Mouse (Mus musculus) neural tube, embryonic 11.5 days (tissue): ENCODE results near the gene 2410015M20Rik. TPM values are rescaled to one million over a fixed set of nuclear protein-coding genes. Genes with fewer than 3 reads are reported as not detected.

Experiments
- ATAC-seq: fragments of 200-750 bp; cut with Nextera tagmentation; 2 replicates; pipeline ENCODE4 v1.8.0; 2017; ENCODE audit warnings: moderate number of reproducible peaks, mild to moderate bottlenecking, moderate TSS enrichment, moderate library complexity; ENCODE audit not compliant: insufficient read depth, low FRiP score, low TSS enrichment
- DNase-seq: peaks from one replicate; pipeline ENCODE4 v3.0.0-alpha.2; 2015; ENCODE audit warnings: low spot score
- H3K27ac ChIP-seq: fragments of 300-500 bp; sonication (generic); 2 replicates; pipeline ENCODE4 v1.5.1; 2014; ENCODE audit warnings: low read depth, mild to moderate bottlenecking, low read length
- H3K27me3 ChIP-seq: fragments of 300-500 bp; sonication (generic); 2 replicates; pipeline ENCODE4 v1.6.1; 2014; ENCODE audit warnings: mild to moderate bottlenecking, low read length, mixed read lengths; ENCODE audit not compliant: control insufficient read depth, insufficient read depth
- H3K36me3 ChIP-seq: fragments of 300-500 bp; sonication (generic); 2 replicates; pipeline ENCODE4 v1.6.1; 2014; ENCODE audit warnings: mild to moderate bottlenecking, low read length, moderate library complexity, mixed read lengths; ENCODE audit not compliant: control insufficient read depth, insufficient read depth
- H3K4me1 ChIP-seq: fragments of 300-500 bp; sonication (generic); 2 replicates; pipeline ENCODE4 v1.6.1; 2014; ENCODE audit warnings: low read length, mixed read lengths; ENCODE audit not compliant: control insufficient read depth, insufficient read depth
- H3K4me2 ChIP-seq: fragments of 300-500 bp; sonication (generic); 2 replicates; pipeline ENCODE4 v1.6.1; 2014; ENCODE audit warnings: low read depth, mild to moderate bottlenecking, moderate library complexity
- H3K4me3 ChIP-seq: fragments of 300-500 bp; sonication (generic); 2 replicates; pipeline ENCODE4 v1.5.1; 2014; ENCODE audit warnings: low read depth, low read length
- H3K9ac ChIP-seq: fragments of 300-500 bp; sonication (generic); 2 replicates; pipeline ENCODE4 v1.6.1; 2014; ENCODE audit warnings: mild to moderate bottlenecking, low read length
- H3K9me3 ChIP-seq: fragments of 300-500 bp; sonication (generic); 2 replicates; pipeline ENCODE4 v1.6.1; 2016; ENCODE audit warnings: low read length; ENCODE audit not compliant: control insufficient read depth
- WGBS: fragments of 180-500 bp; shearing (Covaris S2); extraction: QIAGEN DNeasy Blood & Tissue Kit; methylation state at CpG from one replicate; pipeline ENCODE4 v1.1.7; 2014; 5-methylcytosine and 5-hydroxymethylcytosine counted together
- polyA plus RNA-seq: library from polyadenylated mRNA; unstranded; fragments of >200 nt; fragmentation: Nextera tagmentation; extraction: Ambion mirVana; gene quantifications from 2 replicates; pipeline ENCODE4 v1.2.1, GENCODE M21; 2014

The 2410015M20Rik gene
- polyA plus RNA-seq, 1 experiment from 2014 or later = 178 TPM

GRCm38 (mm10) chr17:56607521-56608062 lies 2.0 kb downstream of the 2410015M20Rik start:
- 83% methylated on average over 3 of the region's 3 CpGs for WGBS
- no peaks in the 10 kb centered on the region for H3K27me3 ChIP-seq
- ATAC-seq = no peak
- H3K9ac ChIP-seq = no peak overlapping the region
- peaks cover 6% of the 10 kb centered on the region; the same call in 1 of the 2 replicates for H3K4me1 ChIP-seq
- H3K27ac ChIP-seq = no peak overlapping the region
- no peak overlapping the region for H3K4me2 ChIP-seq
- peaks cover 39% of the 10 kb centered on the region for H3K36me3 ChIP-seq
- no peak for DNase-seq
- no peak overlapping the region for H3K4me3 ChIP-seq
- no peaks in the 10 kb centered on the region for H3K9me3 ChIP-seq

DNA sequence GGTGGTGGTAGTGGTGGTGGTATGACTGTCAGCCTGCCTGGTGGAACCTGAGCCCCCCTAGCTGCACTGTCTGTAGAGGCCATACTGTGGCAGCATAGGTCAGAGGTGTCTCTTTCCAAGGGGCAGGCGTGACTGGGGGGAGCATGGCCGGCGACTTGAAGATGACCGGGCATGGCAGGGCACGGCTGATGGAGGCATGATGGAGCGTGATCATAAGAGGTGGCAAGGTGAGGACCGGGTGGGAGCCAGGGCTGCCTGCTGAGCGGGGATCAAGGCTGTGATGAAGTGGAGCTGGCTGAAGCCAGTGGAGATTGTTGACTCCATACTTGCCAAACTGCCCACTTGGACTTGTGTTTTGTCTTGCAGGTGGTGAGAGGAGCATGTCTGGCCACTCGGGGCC lies 4.1 kb downstream of the 2410015M20Rik start:
- Histone ChIP-seq H3K4me3 (no peak overlapping the region), H3K4me2 (no peak overlapping the region), H3K9ac (no peak overlapping the region), H3K27ac (no peak overlapping the region), H3K36me3 (peaks cover 51% of the 10 kb centered on the region), H3K9me3 (no peaks in the 10 kb centered on the region), H3K4me1 (peaks cover 6% of the 10 kb centered on the region; the same call in 1 of the 2 replicates), H3K27me3 (no peaks in the 10 kb centered on the region)
- DNase-seq (no peak), ATAC-seq (no peak)
- WGBS = 90% methylated on average over 9 of the region's 9 CpGs

DNA sequence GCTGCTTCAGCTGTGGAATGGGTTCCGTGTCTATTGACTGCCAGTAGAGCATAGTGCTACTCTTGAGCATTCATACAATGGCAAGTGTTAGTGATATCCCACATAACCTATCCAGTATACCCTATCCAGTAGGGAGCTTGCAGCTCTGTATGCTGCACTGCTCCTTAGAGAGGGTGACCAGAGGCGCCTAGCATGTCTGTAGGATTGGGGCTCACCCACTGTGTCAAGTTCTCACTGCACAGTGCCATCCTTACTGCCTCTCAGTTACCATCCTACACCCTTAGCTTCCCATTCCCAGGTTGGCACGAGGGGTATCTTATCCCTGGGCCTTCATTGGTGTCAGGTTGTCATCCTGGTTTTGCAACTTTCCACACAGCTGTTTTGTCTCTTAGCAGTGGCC lies 5.1 kb downstream of the 2410015M20Rik start:
- Histone ChIP-seq H3K4me2 (no peak overlapping the region), H3K27ac (no peak overlapping the region), H3K4me1 (peaks cover 6% of the 10 kb centered on the region; the same call in 1 of the 2 replicates), H3K9ac (no peak overlapping the region), H3K9me3 (no peaks in the 10 kb centered on the region), H3K36me3 (peaks cover 55% of the 10 kb centered on the region), H3K27me3 (no peaks in the 10 kb centered on the region), H3K4me3 (no peak overlapping the region)
- WGBS = 89% methylated on average over 3 of the region's 3 CpGs
- no peak for ATAC-seq
- DNase-seq = no peak

GRCm38 (mm10) chr17:56604070-56604380 lies 5.5 kb downstream of the 2410015M20Rik start:
- no peak overlapping the region for H3K27ac ChIP-seq
- peaks cover 55% of the 10 kb centered on the region for H3K36me3 ChIP-seq
- WGBS = 87% methylated on average over 9 of the region's 9 CpGs
- no peak overlapping the region for H3K4me3 ChIP-seq
- DNase-seq (no peak), ATAC-seq (no peak)
- no peak overlapping the region for H3K4me2 ChIP-seq
- H3K9me3 ChIP-seq = no peaks in the 10 kb centered on the region
- no peaks in the 10 kb centered on the region for H3K27me3 ChIP-seq
- H3K4me1 ChIP-seq = peaks cover 6% of the 10 kb centered on the region; the same call in 1 of the 2 replicates
- H3K9ac ChIP-seq = no peak overlapping the region

- WGBS = 97% methylated on average over 28 of the region's 28 CpGs
- Histone ChIP-seq H3K9ac (no peak overlapping the region), H3K4me1 (peaks cover 2% of the 10 kb centered on the region; the same call in 1 of the 2 replicates), H3K9me3 (no peaks in the 10 kb centered on the region), H3K27ac (no peak overlapping the region), H3K27me3 (no peaks in the 10 kb centered on the region), H3K36me3 (peaks cover 55% of the 10 kb centered on the region), H3K4me3 (no peak overlapping the region), H3K4me2 (no peak overlapping the region)
- no peak for DNase-seq
- ATAC-seq = no peak
Measured at GRCm38 (mm10) chr17:56603186-56604069, 6.1 kb downstream of the 2410015M20Rik start.

- no peak overlapping the region for H3K9ac ChIP-seq
- no peaks in the 10 kb centered on the region for H3K4me1 ChIP-seq
- no peak overlapping the region for H3K27ac ChIP-seq
- DNase-seq (no peak), ATAC-seq (no peak)
- H3K4me2 ChIP-seq = no peak overlapping the region
- H3K36me3 ChIP-seq = peaks cover 52% of the 10 kb centered on the region
- 94% methylated on average over 8 of the region's 8 CpGs for WGBS
- no peak overlapping the region for H3K4me3 ChIP-seq
- H3K9me3 ChIP-seq = no peaks in the 10 kb centered on the region
- no peaks in the 10 kb centered on the region for H3K27me3 ChIP-seq
Measured at GRCm38 (mm10) chr17:56593527-56594271, 15.9 kb downstream of the 2410015M20Rik start.

DNA sequence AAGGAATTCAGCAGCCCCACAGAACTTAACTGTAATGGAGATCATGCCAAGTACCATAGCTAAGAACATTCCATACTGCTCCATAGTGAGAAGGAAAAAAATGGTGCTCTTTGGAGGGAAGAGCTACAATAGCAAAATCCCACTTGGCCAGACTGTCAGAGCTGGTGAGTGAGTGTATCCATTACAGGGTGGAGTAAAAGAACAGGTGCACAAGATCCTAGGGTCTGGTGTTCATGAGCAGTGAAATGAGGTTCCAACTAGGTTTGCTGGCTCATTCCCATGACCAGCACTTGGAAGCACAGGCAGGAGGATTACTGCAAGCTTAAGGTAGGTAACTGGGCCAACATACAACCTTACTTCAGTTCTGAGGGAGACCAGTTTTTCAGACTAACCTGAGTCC lies 17.0 kb downstream of the 2410015M20Rik start:
- H3K9ac ChIP-seq = no peak overlapping the region
- H3K9me3 ChIP-seq = no peaks in the 10 kb centered on the region
- peaks cover 50% of the 10 kb centered on the region for H3K36me3 ChIP-seq
- H3K4me3 ChIP-seq = no peak overlapping the region
- no peaks in the 10 kb centered on the region for H3K27me3 ChIP-seq
- H3K4me1 ChIP-seq = no peaks in the 10 kb centered on the region
- no peak overlapping the region for H3K27ac ChIP-seq
- H3K4me2 ChIP-seq = no peak overlapping the region
- DNase-seq (no peak), ATAC-seq (no peak)

GRCm38 (mm10) chr17:56588921-56589320 lies 20.6 kb downstream of the 2410015M20Rik start:
- no peak overlapping the region for H3K9ac ChIP-seq
- WGBS = 93% methylated on average over 4 of the region's 4 CpGs
- no peaks in the 10 kb centered on the region for H3K27me3 ChIP-seq
- H3K4me2 ChIP-seq = no peak overlapping the region
- H3K36me3 ChIP-seq = peaks cover 33% of the 10 kb centered on the region
- DNase-seq (no peak), ATAC-seq (no peak)
- H3K9me3 ChIP-seq = no peaks in the 10 kb centered on the region
- peaks cover 14% of the 10 kb centered on the region for H3K4me1 ChIP-seq
- H3K27ac ChIP-seq = no peak overlapping the region
- no peak overlapping the region for H3K4me3 ChIP-seq
